Mouse (Mus musculus) adrenal gland, adult 18-20 months (tissue): ENCODE data around the gene Mtx1. TPM values are rescaled to one million over a fixed set of nuclear protein-coding genes. Genes with fewer than 3 reads are reported as not detected.

Source experiments
- DNase-seq, 2 experiments: peaks; one replicate each; pipeline ENCODE4 v3.0.0; 2021 to 2022; ENCODE audit warnings: low spot score in 2 of 2
- long read RNA-seq, 2 experiments: library from polyadenylated mRNA; stranded (forward); transcript quantifications; one replicate each; pipeline ENCODE4 v2.0.0; 2021
- total RNA-seq, 2 experiments: library from RNA; stranded (reverse); gene quantifications; 1 replicate in 1 of 2; 2 replicates in 1 of 2; pipeline ENCODE4 v1.2.3; 2021

Gene Mtx1
- total RNA-seq, result 100 to 1,000 TPM; 141 to 148 TPM
- long read RNA-seq, experiment 1, transcript Mtx1-201 (8 exons, 1,617 nt), result major isoform, 18 of 23 reads
- long read RNA-seq, experiment 1, partial matches to known transcripts, result 1 of 23 reads
- long read RNA-seq, experiment 1, other reads (novel, unspliced or antisense), result 4 of 23 reads
- long read RNA-seq, experiment 2, transcript Mtx1-201 (8 exons, 1,617 nt), result major isoform, 62 of 88 reads
- long read RNA-seq, experiment 2, partial matches to known transcripts, result 17 of 88 reads
- long read RNA-seq, experiment 2, other reads (novel, unspliced or antisense), result 7 of 88 reads

DNA sequence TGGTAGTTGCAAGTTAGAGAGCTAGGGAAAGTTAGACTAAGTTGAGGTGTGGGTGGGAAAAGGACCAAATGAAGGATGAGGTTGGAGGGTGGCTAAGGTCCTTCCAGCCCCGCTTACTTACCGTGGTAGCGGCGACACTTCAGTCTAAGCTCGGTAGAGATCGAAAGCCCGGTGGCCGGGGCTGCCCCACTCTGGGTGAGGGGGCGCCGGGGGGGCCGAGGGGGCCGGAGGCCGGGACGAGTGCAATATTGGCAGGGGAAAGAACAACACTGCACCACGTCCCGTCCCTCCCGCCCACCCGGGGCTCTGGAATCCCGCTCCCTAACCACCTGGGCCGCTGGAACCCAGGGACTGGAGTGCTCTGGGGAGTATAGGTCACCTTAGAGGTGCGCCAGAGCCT is at the start of gene Mtx1:
Gene Mtx1, minus strand, starts transcription at position 189 of the 400 bp plus-strand sequence.
- DNase-seq, result no peak

DNA sequence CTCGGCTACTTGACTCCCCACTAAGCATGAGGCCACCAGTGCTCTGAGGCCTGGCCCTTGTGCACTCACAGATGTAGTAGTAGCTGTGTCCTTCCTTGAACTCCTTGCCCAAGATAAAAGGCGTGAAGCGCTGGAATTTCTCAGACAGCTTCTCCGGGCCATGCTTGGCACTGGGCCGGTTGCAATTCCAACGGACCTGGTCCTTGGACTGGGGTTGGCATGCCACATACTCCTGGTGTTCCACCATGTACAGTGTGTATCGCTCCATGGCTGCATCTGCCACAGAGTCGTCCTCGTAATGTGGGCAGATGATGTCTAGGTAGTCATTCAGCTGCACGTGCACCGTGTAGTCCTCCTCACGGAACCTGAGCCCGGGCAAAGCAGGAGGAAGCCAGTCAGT is 49.2 kb upstream of the Mtx1 start:
- no peak for DNase-seq

DNA sequence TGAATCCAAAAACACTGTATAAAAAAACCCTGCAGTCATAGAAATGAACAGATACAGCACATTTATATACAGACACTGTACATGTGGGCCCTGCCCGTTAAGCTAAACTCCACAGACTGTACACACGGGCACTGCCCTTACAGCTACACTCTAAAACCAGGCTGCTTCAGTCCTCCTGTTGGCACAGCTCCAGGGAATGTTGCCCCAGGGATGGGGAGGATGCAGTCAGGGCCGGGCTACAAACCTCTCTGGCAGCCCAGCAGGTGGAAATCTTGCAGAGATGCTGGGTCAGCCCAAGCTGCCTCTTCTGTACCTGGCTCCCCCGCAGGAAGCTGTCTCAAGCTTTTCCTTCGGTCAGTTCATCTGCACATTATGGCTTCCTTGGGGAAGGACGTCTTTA is 44.9 kb upstream of the Mtx1 start:
- DNase-seq, result no peak

DNA sequence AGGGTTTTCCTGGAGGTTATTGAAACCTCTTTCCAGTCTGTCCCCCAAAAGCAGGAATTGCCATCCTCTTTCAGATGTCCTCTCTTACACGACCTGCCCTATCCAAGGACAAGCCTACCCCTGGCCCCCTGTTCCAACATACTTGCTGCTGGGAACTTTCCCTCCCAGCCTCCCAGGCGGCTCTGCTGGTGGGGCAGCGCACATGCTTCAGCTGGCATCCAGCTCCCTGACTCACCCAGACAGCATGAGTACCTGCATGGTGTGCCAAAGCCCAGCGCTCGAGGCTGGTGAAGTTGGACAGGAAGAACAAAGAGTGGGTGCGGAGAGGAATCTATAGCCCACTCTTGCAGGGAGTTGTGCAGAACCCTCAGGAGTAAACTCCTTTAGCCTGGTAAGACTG is 44.0 kb upstream of the Mtx1 start:
- peak; percentile 47 to 49 for DNase-seq

DNA sequence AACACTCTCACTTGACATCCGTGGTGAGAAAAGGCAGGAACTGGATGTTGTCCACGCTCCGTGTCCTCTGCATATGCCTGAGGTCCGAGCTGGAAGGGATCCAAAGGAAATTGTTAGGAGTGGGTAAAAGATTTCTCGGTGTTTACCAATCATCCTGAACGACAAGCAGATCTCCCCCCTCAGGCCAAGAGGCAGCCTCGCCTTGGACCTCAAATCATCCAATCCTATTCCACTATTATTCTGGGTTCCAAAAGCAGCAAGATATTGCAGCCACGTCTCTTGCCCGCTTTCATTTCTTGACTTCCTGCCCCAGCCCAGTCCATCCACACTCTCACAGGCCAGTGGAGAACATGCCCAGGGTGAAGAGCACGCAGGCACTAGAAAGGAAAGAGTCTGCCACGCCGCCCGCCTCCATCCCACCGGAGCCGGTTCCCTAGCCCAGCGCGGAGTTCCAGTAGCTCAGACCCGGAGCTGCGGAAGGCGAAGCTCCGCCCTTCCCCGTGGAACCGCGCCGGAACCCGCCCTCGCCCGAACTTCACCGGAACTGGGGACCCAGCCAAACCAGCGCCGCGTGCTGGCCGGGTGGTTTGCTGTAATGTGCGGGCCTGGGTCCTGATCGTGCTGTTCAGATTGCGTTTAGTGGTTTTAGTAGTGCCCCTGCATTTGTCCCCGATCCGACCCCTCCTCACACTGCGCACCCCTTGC is 43.3 kb upstream of the Mtx1 start, which contains the start of gene Slc50a1:
Gene Slc50a1, minus strand, starts transcription at position 520 of the 705 bp plus-strand sequence.
- DNase-seq, result peak; percentile 86 to 89

DNA sequence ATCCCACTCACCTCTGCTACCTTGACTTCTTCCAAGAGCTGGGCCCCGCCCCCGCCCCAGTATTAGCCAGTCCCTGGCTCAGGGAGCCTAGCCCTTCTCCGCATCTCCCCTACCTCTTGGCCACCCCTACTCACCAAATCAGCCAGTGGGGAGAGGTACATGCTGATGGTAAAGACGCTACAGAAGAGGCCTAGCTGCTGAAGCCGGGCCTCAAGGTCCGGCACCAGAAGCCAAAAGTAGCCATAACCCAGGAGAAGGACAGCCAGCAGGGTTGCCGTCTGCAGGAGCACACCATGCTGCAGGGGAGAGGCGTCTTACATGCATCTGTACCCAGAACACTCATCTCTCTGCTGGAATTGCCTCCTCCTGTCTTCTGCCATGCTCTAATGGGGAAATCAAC is 42.0 kb upstream of the Mtx1 start:
- no peak for DNase-seq

DNA sequence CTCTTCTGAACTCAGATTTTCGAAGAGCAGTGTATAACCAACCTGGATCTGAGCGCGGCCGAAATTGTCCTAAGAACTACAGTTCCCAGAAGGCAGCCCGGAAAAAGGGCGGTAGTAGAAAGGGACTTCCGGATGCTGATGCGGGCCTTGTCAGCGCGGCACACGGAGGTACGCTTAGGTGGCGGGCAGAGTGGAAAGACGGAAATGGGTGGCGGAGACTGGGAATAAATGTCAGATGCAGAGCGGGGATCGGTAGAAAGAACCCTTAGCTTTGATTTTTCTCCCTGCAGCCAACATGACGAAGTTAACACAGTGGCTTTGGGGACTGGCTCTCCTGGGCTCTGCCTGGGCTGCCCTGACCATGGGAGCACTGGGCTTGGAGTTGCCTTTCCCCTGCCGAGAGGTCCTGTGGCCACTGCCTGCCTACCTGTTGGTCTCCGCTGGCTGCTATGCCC is 39.6 kb upstream of the Mtx1 start:
- peak; percentile 69 to 70 for DNase-seq

DNA sequence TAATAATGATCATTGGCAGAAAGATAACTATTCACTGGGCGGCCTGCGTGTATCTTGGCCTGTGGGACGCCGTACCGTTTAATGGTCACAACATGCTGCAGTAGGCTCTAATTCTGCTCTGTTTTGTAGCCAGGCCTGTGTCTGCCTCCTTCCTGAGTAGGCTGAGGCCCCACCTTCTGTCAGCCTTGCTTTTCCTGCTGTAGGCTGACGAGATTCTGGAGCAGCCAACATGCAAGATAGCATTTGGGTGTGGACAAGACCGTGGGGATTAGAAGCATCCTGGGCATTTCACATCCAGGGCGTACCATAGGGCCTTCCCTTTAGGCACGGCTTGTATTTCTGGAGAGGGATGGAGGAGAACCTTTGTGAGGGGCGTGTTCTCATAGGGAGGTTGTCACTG is 35.5 kb upstream of the Mtx1 start:
- no peak for DNase-seq

DNA sequence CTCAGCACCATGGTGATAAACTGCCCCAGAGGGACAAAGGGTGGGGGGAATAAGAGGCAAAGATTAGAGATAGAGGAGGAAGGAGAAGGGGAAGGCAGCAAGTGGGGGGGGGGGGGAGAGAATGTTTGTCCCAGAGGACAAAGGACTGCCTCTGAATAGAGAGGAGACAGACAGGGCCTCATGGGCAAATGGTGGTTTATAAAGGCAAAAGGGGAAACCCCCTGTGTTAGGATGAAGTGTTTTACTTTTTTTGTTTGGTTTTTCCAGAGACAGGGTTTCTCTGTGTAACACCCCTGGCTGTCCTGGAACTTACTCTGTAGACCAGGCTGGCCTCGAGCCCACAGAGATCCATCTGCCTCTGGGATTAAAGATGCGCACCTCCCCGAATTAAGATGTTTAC is 33.3 kb upstream of the Mtx1 start:
- DNase-seq, result no peak

DNA sequence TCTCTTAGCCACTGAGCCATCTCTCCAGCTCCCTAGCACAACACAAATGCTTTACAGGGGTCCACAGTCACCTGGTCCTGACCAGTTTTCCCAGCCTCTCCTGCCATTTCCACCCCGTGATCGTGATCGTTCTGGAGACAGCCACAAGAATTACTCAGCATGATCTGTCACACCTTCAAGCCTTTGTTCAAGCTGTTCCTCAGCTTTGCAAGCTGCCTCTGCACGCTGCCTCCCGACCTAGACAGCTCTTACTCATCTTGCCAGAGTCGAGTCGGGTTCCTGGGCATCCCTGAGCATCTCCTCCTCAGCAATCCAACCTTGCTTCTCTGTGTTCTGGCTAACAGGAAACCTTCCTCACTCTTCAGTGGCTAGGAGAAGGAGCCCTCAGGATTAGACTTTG is 32.2 kb upstream of the Mtx1 start, which contains the start of gene Dpm3:
Gene Dpm3, plus strand, starts transcription at position 283 of the 400 bp plus-strand sequence.
- no peak for DNase-seq

DNA sequence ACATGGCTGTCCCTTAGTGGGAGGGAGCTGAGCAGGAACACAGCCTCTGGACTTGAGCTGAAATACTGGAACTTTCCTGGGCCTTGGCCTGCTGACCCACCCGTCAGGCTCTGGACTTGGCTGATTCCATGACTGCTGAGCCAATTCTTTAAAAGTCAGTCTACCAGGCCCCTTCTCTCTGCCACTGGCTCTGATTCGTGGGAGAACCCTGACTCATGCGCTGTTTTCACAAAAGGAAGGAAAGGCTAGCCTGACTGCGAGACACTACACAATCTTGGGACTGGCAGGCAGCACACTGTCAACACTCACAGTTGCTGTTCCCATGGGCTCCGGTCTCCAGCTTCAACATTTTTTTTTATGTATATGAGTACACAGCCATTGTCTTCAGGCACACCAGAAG is 29.3 kb upstream of the Mtx1 start:
- no peak for DNase-seq

DNA sequence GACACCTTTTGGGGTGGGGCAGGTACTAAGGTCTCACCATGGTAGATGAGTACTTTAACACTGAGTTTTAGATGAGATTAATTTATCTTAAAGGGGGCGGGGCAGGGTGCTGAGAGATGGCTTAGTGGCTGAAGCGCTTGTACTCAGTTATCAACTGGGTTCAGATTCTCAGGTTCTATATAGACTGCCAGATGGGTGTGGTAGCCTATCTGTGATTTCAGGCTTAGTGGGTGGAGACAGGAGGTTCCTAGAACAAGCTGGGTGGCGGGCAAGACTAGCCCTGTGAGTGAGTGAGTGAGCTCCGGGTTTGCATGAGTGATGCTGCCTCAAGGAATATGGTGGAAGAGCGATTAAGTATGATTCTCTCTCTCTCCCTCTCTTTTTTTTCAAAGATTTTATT is 28.1 kb upstream of the Mtx1 start:
- no peak for DNase-seq

DNA sequence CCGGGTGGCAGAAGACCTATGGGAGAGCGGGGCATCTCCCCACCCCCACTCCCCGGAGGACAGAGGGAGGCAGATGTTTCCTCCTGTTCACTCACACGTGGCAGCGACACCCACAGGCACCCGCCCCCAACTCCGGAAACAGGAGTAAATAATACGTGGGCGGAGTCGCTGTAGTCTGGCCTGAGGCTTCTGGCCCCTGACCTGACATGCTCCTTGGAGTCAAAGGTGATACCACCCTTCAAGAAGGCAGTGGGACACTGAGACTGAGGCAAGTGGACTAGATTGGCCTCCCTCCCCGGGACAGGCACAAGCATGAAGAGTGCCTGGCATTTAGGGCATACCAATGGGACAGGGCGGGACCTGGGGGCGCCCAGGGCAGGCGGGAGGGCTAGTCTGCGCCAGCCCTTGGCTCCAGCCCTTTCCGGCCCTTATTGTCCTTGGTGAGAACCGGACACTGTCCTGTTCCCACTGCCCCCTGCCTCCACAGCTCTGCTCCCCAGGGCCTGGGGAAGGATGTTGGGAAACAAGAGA is 24.5 kb upstream of the Mtx1 start:
- DNase-seq, result peak in 1 of 2 experiments; percentile 40

DNA sequence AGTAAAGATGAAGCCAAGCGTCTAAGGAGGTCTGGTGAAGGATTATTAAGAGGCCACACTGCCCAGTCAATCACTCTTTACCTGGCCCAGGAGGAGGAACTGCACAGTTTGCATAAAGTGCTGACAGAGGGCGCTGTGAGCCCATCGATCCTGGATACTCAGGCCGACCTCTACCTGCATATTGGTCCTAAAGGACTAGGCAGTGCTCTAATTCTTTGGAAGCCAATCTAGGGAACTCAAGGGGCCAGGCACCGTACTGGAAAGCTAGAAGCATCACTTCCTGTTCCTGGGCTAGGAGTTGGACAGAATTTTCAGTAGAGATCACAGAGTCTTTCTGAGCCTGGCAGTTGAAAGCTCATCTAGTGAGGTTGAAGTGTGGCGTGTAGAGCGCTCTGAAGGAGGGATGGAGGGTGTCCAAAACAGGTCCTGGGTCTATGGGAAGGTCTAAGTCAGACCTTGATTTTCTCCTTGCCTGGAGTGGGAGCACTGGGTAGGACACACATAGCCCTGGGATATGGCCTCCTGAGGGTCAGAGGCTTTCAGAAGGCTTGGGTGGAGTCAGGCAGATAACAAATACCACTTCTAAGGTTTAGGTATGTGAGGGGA is 23.6 kb upstream of the Mtx1 start:
- DNase-seq, result peak; percentile 53 to 54

DNA sequence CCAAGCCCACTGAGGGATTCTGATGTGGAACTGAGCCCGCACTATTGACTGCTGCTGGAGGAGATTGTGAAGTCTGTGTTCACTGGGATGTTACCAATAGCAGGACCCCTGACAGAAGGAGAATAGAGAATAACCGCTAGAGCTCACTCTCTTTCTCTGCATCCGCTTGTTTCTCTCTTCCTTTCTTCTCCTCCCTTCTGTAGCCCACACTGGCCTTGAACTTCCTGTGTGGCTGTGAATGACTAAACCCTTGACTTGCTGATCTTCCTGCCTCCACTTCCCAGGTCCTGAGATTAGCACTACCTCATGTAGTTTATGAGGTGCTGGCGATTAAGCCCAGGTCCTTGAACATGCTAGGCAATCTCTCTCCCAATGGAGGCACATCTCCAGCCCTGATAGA is 20.6 kb upstream of the Mtx1 start:
- no peak for DNase-seq

DNA sequence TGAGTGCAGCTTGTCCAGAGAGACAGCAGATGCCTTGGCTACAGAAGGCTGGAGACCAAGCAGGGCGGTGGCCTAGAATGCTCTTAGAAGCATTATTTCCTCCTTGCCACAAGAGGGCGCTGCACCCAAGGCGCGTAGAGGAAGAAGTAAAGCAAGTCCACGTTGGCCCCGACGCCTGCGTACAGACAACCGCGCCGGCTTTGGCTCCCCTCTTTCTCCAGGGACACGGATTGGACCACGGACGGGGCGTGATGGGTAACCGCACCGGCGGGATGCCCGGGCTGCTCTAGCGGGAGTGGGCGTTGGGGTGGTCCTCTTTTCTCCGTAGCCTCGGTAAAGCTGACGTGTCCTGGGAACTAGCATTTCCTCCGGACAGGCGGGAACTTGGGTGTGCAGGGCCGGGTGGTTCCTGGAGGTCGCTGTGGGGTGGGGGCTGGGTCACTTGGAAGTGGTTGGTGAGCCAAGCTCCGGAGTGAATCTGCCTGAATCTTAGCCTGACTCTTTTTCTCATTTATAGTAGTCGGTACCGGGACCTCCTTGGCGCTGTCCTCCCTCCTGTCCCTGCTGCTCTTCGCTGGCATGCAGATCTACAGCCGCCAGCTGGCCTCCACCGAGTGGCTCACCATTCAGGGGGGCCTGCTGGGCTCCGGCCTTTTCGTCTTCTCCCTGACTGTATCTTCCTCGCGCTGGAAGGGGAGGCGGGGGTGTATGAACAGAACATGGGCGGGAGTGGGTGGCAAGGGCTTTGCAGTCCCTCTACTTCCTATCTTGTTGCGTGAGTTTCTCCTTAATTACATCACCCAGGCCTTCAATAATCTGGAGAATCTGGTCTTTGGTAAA is 19.6 kb upstream of the Mtx1 start, which contains the start of gene Trim46:
Gene Trim46, minus strand, starts transcription at position 49 of the 840 bp plus-strand sequence.
- DNase-seq, result peak; percentile 85 to 86

DNA sequence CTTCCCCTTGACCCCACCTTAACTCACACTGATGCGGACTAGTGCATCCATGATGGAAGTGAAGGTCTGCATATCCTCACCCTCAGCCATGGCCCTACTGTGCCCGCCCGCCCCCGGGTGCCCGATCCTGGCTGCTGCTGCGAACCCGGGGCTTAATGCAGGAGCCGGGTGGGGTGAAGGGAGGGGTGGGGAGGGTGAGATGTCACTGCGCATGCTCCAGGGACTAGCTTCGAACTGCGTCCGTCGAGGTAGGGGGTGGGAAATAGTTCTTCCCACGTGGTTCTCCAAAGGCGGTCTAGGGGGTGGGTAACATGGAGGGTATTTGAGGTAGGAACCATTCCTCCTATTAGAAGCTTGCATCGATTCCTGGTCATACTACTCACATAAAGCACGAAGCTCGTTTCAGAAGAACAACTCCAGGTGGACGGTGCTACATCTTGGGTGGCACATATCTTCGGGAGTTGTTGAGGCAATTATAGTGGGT is 18.8 kb upstream of the Mtx1 start, which contains the start of gene Krtcap2:
Gene Krtcap2, plus strand, starts transcription at position 279 of the 484 bp plus-strand sequence.
- DNase-seq, result no peak

DNA sequence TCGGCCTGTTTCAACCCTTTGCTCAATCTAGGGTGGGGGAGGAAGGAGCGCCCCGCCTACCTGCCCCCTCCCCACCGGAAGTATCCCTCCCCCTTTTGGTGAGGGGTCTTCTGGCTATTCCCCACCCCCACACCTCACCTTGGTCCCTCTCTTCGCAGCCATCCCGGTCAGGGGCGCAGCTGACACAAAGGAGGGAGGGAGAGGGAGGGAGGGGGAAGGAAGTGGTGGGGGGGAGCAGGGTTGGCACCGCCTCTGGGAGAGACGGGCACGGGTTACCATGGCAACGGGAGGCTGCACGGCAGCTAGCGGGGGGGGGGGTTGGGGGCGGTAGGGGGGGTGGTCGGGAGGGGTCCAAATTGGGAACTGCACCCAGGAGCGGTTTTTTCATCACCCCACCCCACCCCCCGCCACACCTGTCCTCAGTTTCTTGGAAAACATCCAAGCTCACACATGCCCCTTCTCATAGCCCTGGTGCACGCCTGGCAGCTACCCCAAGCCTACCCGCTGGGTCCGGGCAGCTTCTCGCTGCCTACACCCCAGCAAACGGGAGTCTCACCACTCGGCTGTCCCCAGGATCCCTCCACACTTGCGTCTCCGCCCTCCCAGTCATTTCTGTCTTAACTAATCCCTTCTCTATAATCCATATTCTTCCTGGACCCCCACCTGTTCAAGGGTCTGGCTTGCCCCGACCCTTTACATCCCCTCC is 18.2 kb upstream of the Mtx1 start:
- no peak for DNase-seq

DNA sequence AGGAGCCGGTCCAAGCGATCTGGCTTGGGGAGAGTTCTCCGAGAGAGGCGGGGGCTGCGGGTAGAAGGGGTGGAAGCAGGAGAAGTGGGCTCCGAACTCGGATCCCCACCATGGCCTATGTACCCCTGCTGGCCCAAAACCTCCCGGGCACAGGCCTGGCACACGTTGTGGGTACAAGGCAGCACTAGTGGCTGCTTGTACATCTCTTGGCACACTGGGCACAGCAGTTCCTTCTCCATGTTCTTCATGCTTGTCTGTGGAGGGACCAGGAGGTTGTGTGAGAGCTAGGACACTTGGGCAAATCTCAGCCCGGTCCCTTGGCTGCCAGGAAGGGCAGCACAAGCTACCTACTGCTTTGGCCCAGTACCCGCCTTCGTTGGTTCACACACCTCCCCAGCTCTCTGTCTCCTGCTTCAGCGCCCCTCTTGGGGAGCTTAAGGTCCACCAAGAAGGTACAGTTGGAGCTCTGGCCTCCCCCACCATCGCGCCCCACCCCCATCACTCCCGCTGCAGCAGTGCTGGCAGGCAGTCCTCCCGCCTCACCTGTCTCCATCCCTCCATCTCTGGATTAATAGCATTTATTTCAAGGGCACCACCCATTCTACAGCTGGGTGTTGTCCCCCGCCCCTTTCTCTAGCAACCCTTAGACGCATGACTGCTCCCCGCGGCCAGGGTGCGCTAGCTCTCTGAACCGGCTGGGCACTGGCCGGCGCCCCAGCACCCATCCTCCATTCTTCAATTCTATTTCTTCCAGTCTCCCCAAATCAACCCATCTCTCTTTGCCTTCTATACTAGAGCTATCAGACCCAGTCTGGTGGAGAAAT is 17.5 kb upstream of the Mtx1 start:
- no peak for DNase-seq
